Mouse (Mus musculus): Measurements from ENCODE around the gene Kifc5b.
"Not testable (repeated sequence)": the region's sequence is repeated elsewhere in the genome, so short reads cannot be mapped to it uniquely, and the experiment has no call there.

The Kifc5b gene

DNA sequence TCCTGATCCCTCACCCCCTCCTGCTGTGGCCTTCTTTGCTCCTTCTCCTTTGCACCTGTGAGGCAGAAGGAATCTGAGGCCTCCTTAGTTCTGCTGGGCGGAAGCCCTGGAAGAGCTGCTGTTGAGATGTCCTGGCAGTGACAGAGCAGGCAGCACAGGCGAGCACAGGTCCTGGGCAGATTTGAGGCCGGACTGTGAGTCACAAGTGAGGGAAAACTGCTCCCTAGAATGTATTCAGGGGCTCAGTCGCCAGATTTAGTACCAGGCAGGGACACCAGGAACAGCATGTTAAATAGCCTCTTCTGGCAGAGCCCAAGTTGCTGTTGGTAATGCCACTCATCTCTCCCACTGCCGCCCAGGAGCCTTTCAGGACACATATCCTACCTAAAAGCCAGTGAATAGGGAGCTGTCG lies 51.3 kb downstream of the Kifc5b start:
- no peak for DNase-seq (ENCODE audit: extremely low read depth, insufficient read length, low spot score)

DNA sequence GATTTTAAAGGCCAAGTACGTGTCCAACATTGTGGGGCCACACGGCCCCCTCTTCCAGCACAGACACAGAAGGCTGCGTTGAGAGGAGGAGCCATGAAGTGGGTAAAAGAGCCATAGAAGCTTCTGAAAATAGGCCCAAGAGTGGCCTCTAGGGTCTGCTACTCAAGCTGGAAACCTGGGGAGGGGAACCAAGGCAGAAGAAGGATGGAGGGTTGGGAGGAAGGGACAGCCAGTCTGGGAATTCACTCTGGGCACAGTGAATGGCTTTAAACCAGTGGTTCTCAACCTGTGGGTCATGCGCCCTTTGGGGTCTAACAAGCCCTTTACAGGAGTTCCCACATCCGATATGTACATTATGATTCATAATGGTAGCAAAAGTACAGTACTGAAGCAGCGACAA lies 52.4 kb downstream of the Kifc5b start:
- DNase-seq (ENCODE audit: extremely low read depth, insufficient read length, low spot score), result no peak

DNA sequence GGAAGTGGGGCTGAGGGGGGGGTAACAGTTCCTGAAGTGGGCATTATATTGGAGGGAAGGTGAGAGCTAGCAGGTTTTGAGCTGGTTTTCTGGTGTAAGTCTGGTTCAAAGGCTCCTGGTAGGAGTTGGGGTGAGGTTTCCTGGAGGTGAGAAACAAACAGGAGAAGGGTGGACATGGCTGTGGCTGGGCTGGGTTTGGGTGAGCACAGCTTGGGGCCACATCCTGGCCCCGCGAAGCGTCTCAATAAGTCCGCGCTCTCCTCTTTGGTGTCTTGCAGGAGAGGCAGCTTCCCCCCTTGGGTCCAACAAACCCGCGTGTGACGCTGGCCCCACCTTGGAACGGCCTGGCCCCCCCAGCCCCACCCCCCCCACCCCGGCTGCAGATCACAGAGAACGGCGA lies 53.3 kb downstream of the Kifc5b start:
- no peak for DNase-seq (ENCODE audit: extremely low read depth, insufficient read length, low spot score)

DNA sequence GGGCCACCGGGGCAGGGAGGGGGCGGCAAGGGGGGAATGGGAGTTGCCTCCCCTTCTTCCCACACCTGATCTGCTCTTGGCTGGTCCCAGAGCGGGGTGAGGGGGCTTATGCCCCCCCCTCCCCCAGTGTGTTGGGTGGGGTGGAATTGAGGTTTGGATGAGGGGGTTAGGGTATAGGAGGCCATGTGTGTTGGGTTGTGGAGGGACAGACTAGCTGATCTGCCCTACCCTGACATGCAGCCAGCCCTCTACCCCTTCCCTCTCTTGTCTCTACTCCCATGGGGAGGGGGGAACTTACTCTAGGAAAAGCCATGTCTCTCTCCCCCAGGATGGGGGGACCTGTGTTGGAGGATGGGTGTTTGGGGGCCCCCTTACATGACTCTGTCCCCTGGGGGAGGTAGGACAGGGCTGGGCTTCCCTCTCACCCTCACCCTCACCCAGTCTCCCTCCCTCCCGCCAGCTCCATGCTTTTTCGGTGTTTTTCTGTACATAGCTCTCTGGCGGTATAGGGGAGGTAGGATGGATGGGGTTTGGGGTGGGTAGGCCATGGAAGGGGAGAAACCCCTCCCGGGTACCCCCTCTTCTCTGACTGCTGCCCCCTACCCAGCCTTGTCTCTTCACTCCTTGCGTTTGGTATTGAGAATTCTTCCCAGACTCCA lies 54.5 kb downstream of the Kifc5b start:
- DNase-seq (ENCODE audit: extremely low read depth, insufficient read length, low spot score), result no peak

DNA sequence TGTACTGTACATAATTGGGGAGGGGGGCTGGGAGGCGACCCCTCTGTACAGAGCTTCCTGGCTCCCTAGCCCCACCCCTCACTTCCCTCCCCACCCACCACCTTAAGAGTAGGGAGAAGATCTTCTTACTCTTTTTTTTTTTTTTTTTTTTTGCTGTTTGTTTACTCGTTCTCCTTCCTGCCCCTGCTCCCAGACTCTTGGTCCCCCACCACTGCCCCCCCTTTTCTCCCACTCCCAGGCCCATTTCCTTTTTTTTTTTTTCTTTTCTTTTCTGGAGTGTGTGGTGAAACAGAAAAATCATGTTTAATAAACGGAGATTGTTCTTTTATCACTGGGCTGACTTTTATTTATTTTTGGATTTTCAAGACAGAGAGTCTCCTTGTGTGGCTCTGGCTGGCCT lies 55.2 kb downstream of the Kifc5b start:
- no peak for DNase-seq (ENCODE audit: extremely low read depth, insufficient read length, low spot score)

DNA sequence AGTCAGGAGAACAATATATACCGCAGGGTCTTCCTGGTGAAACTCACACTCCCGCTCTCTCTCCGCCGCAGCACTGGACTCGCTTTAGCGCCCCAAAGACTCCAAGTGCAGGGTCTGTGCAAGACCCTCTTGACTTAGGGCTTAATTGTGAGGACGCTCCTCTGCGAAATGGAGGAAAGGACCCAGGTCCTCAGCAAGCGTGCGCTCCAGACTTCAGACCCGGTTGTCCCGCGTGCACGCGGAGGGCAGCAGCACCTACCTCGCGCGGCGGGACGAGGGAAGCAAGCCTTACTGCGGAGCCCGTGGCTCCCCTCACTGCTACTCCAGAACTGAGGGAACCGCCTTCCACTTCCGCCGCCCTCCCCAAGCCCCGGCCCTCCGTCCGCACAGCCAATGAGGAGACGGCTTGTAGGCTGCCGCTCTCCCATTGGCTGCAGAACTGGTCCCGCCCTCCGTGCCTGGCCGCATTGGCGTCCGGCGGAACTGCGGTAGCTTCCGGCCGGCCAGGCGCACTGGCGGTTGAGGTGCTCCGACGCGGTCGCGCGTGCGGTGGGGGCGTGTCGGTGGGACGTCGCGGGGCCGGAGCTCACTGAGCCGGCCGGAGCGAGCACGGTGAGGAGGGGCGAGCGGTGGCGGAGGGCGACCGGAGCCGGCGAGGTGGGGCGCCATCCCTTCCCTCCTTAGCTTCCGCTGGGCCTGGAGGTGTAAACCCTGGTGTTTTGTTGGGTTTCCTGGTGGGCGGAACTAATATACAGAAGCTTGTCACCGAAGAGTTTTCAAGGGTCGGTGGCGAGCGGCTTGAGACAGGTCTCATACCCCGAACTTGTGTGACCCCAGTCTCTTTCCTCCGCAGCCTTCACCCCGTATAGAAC lies 56.0 kb downstream of the Kifc5b start, which contains the start of gene Zbtb9:
Gene Zbtb9 (plus strand): TSS at position 465 of the 872 bp plus-strand sequence.
- peak; percentile 98 for DNase-seq (ENCODE audit: extremely low read depth, insufficient read length, low spot score)

DNA sequence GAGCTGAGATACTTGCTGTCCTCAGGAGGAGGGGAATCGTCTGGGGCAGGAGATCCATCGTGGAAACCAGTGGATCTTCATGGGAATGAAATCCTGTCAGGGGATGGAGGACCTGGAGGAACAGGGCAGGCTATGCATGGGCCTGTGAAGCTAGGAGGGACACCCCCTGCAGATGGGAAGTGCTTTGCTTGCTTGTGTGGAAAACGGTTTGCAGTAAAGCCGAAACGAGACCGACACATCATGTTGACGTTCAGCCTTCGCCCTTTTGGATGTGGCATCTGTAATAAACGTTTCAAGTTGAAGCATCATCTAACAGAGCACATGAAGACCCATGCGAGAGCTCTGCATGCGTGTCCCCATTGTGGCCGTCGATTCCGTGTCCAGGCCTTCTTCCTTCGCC lies 57.7 kb downstream of the Kifc5b start:
- DNase-seq (ENCODE audit: extremely low read depth, insufficient read length, low spot score), result no peak

DNA sequence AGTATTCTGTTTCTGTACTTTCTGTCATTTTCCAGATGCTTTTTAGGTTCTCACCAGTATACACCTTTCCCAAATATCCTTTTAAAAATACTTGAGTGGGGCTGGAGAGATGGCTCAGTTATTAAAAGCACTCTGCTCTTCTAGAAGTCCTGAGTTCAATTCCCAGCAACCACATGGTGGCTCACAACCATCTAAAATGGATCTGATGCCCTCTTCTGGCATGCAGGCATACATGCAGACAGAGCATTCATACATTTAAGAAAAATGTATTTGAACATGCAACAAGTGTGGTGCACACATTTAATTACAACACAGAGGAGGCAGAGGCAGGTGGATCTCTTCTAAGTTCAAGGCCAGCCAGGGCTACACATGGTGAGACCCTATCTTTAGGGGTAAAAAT lies 58.5 kb downstream of the Kifc5b start:
- no peak for DNase-seq (ENCODE audit: extremely low read depth, insufficient read length, low spot score)

DNA sequence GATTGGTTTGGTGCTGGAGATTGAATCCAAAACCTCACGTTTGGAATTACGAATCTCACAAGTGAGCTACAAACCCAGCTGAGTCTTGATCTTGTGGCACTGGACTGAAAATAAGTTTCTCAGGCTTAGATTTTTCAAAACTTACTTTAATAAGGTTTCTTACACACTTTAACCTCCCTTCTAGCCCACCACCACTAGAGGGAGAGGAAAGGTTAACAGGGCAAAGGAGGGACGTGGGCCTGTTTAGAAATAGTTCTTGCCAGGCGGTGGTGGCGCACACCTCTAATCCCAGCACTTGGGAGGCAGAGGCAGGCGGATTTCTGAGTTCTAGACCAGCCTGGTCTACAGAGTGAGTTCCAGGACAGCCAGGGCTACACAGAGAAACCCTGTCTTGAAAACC lies 60.5 kb downstream of the Kifc5b start:
- not testable (repeated sequence) for DNase-seq (ENCODE audit: extremely low read depth, insufficient read length, low spot score)

DNA sequence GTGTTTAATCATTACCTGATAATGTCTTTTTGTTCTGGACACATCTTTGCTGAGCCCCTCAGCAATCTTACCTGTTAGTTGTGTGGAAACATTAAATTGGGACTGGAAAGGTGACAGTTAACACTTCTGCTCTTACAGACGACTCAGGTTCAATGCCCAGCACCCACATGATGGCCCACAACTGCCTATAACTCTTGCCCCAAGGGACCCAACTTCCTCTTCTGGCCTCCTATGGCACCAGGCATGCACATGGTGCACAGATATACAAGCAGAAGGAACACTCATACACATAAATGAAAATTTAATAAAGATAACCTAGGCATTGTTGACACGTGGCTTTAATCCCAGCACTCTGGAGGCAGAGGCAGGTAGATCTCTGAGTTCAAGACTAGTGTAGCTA lies 62.5 kb downstream of the Kifc5b start:
- DNase-seq (ENCODE audit: extremely low read depth, insufficient read length, low spot score), result no peak

DNA sequence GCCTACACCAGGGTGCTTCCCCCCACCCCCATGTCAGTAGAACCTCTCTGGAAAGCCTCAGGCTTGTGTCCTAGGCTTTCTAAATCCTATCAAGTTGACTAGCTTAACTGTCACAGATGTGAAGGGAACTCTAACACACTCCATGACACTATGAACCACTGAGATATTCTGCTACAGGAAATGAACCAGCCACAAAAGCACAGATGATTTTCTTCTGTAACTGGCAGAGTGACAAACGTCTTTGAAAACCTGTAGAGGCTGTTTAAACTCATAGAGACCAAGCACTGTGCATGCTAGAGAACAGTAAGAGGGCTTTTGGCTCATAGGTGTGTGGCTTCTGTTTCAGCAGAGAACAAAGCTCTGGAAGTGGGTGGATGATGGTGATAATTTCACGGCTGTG lies 64.2 kb downstream of the Kifc5b start:
- DNase-seq (ENCODE audit: extremely low read depth, insufficient read length, low spot score), result no peak
